Mouse (Mus musculus): ENCODE results near the gene Tor3a. TPM values are rescaled to one million over a fixed set of nuclear protein-coding genes. Genes with fewer than 3 reads are reported as not detected.

Gene Tor3a
- polyA plus RNA-seq, 1 experiment, result 26.9 TPM

DNA sequence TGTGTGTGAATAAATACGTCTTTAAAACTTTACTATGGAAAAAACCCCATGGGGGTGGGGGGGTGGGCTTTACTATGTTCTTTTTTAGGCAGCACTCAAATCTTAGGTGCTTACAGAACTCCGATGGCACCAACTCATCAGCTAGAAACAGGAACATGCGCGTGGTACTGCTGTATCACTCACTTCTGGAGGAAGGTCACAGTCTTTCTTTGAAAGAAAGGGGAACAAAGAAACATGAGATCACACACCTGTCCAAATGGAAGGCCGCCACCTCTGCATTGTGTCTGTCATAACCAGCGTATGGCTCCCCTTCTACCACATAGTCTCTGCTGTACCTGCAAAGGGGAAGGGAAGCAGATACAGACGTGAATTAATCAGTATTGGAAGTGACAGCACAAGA lies 28.0 kb upstream of the Tor3a start:
- H3K4me3 ChIP-seq (ENCODE audit: low read depth, low read length), result no peak overlapping the region
- H3K27me3 ChIP-seq (ENCODE audit: control insufficient read depth, insufficient read depth, low read length, poor library complexity, severe bottlenecking), result no peaks in the 10 kb centered on the region
- no peaks in the 10 kb centered on the region for H3K4me1 ChIP-seq (ENCODE audit: control insufficient read depth, insufficient read depth, low read length)
- no peak overlapping the region for H3K27ac ChIP-seq (ENCODE audit: insufficient read depth, low read length)
- H3K9me3 ChIP-seq (replicated peaks; ENCODE audit: control insufficient read depth, insufficient read depth, low read length, poor library complexity, severe bottlenecking), result no peaks in the 10 kb centered on the region
- TF ChIP-seq POLR2A (IDR thresholded peaks at IDR 0.05; ENCODE audit: insufficient read depth, low read length), result no peak
- TF ChIP-seq EP300 (IDR thresholded peaks at IDR 0.05; ENCODE audit: insufficient read depth, low read depth, low read length), result no peak
- no peak for TF ChIP-seq CTCF (IDR thresholded peaks at IDR 0.05; ENCODE audit: low read depth, low read length)
- H3K36me3 ChIP-seq (ENCODE audit: control insufficient read depth, insufficient read depth, low read length, poor library complexity, severe bottlenecking), result peaks cover 3% of the 10 kb centered on the region
- H3K9ac ChIP-seq (ENCODE audit: low read depth, poor library complexity, severe bottlenecking), result no peak overlapping the region

DNA sequence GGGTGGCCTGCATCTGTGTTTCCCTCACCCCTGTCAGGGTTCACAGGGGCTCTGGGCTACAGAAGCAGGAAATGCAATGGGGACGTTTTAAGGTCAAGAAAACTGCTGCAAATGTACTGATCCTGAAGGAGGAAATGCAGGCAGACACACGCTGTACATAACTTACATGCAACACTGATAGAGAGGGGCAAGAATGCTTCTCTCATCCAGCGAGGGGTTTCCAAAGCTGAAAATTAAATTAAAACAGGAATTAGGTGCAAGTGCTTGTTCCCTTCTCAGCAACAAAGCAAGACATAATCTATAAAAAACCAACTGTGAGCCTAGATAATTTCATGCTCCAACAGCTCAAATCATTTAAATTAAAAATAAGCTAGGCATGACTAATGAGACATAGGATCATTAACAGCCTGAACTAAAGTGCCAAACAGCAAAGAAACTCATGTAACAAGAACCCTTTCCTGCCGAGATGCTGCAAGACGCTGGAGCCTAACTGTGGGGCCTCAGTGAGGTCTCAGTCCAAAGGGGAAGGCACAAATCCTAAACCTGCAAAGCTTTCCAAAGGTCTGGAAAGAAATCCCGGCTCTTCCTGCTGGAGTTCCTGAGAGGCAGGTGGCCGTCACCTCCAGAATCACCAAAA lies 12.0 kb upstream of the Tor3a start:
- Histone ChIP-seq H3K36me3 (ENCODE audit: control insufficient read depth, insufficient read depth, low read length, poor library complexity, severe bottlenecking) (no peaks in the 10 kb centered on the region), H3K27me3 (ENCODE audit: control insufficient read depth, insufficient read depth, low read length, poor library complexity, severe bottlenecking) (no peaks in the 10 kb centered on the region), H3K27ac (ENCODE audit: insufficient read depth, low read length) (no peak overlapping the region), H3K4me1 (ENCODE audit: control insufficient read depth, insufficient read depth, low read length) (no peaks in the 10 kb centered on the region), H3K9me3 (replicated peaks; ENCODE audit: control insufficient read depth, insufficient read depth, low read length, poor library complexity, severe bottlenecking) (no peaks in the 10 kb centered on the region), H3K4me3 (ENCODE audit: low read depth, low read length) (no peak overlapping the region), H3K9ac (ENCODE audit: low read depth, poor library complexity, severe bottlenecking) (no peak overlapping the region)
- TF ChIP-seq EP300 (IDR thresholded peaks at IDR 0.05; ENCODE audit: insufficient read depth, low read depth, low read length), result no peak
- no peak for TF ChIP-seq POLR2A (IDR thresholded peaks at IDR 0.05; ENCODE audit: insufficient read depth, low read length)

DNA sequence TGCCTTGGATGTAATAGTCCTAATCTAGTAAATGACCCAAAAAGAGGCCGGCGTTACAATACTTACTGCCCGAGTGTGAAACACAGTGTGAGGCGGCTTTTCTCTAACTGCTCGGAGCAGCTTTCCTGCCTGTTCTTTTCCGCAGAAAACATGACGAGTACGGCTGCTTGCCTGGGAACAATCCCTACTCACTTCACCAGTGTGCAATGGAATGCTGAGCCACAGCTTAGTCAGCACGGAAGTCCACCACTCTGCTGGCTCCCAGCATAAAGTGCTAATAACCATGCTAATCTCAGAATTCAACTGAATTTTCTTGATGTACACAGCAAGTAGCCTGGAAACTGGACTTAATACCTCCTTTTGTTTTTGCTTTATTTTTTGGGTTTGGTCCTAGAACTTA lies 5.4 kb upstream of the Tor3a start:
- Histone ChIP-seq H3K27me3 (ENCODE audit: control insufficient read depth, insufficient read depth, low read length, poor library complexity, severe bottlenecking) (no peaks in the 10 kb centered on the region), H3K36me3 (ENCODE audit: control insufficient read depth, insufficient read depth, low read length, poor library complexity, severe bottlenecking) (no peaks in the 10 kb centered on the region), H3K9ac (ENCODE audit: low read depth, poor library complexity, severe bottlenecking) (no peak overlapping the region), H3K4me3 (ENCODE audit: low read depth, low read length) (no peak overlapping the region), H3K4me1 (ENCODE audit: control insufficient read depth, insufficient read depth, low read length) (peaks cover 2% of the 10 kb centered on the region), H3K9me3 (replicated peaks; ENCODE audit: control insufficient read depth, insufficient read depth, low read length, poor library complexity, severe bottlenecking) (no peaks in the 10 kb centered on the region), H3K27ac (ENCODE audit: insufficient read depth, low read length) (no peak overlapping the region)
- TF ChIP-seq POLR2A (IDR thresholded peaks at IDR 0.05; ENCODE audit: insufficient read depth, low read length) (no peak), EP300 (IDR thresholded peaks at IDR 0.05; ENCODE audit: insufficient read depth, low read depth, low read length) (no peak), CTCF (IDR thresholded peaks at IDR 0.05; ENCODE audit: low read depth, low read length) (no peak)

DNA sequence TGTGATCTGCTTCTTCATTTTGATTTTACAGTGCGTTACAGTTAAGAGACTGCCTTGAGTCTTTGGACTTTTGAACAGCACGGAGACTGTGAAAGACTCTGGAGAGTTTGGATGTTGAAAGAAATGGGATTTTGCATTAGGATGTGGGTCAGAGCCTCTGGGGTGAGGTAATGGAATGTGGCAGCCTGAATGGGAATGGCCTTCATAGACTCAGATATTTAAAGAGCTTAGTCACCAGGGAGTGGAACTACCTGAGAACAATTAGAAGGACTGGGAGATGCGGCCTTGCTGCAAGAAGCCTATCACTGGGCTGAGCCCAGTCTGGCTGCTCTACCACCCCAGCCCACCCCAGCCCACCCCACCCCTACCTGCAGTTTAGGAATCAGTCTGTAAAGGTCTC lies 3.1 kb upstream of the Tor3a start:
- no peaks in the 10 kb centered on the region for H3K36me3 ChIP-seq (ENCODE audit: control insufficient read depth, insufficient read depth, low read length, poor library complexity, severe bottlenecking)
- no peaks in the 10 kb centered on the region for H3K27me3 ChIP-seq (ENCODE audit: control insufficient read depth, insufficient read depth, low read length, poor library complexity, severe bottlenecking)
- H3K9me3 ChIP-seq (replicated peaks; ENCODE audit: control insufficient read depth, insufficient read depth, low read length, poor library complexity, severe bottlenecking), result no peaks in the 10 kb centered on the region
- no peak for TF ChIP-seq EP300 (IDR thresholded peaks at IDR 0.05; ENCODE audit: insufficient read depth, low read depth, low read length)
- TF ChIP-seq POLR2A (IDR thresholded peaks at IDR 0.05; ENCODE audit: insufficient read depth, low read length), result no peak
- no peak for TF ChIP-seq CTCF (IDR thresholded peaks at IDR 0.05; ENCODE audit: low read depth, low read length)
- no peak overlapping the region for H3K4me3 ChIP-seq (ENCODE audit: low read depth, low read length)
- H3K4me1 ChIP-seq (ENCODE audit: control insufficient read depth, insufficient read depth, low read length), result peaks cover 2% of the 10 kb centered on the region
- 0 out of 2 replicates have a peak overlapping the region, but pooled peaks have one; percentile 38 for H3K27ac ChIP-seq (ENCODE audit: insufficient read depth, low read length)
- H3K9ac ChIP-seq (ENCODE audit: low read depth, poor library complexity, severe bottlenecking), result no peak overlapping the region

DNA sequence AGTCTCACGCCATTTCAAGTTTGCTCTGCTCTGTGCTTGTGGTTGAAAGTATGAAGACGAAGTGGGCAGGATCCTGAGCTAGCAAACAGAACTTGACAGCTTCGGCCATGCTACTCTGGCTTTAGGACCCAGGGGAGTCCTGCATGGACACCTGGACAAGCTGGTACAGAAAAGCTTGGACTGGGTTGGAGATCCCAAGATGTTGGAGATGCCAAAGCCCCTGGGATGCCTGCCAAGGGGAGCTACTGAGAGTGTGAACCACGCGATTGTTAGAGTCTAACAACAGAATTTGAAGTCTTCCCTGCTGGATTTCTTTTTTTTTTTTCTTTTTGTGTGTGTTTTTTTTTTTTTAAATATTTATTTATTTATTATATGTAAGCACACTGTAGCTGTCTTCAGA lies 2.4 kb upstream of the Tor3a start:
- no peak overlapping the region for H3K4me3 ChIP-seq (ENCODE audit: low read depth, low read length)
- no peak for TF ChIP-seq POLR2A (IDR thresholded peaks at IDR 0.05; ENCODE audit: insufficient read depth, low read length)
- no peak for TF ChIP-seq CTCF (IDR thresholded peaks at IDR 0.05; ENCODE audit: low read depth, low read length)
- TF ChIP-seq EP300 (IDR thresholded peaks at IDR 0.05; ENCODE audit: insufficient read depth, low read depth, low read length), result no peak
- H3K27me3 ChIP-seq (ENCODE audit: control insufficient read depth, insufficient read depth, low read length, poor library complexity, severe bottlenecking), result no peaks in the 10 kb centered on the region

GRCm38 (mm10) chr1:156676171-156676570 lies 2.0 kb upstream of the Tor3a start:
- Histone ChIP-seq H3K4me1 (ENCODE audit: control insufficient read depth, insufficient read depth, low read length) (peaks cover 2% of the 10 kb centered on the region), H3K27me3 (ENCODE audit: control insufficient read depth, insufficient read depth, low read length, poor library complexity, severe bottlenecking) (no peaks in the 10 kb centered on the region), H3K9me3 (replicated peaks; ENCODE audit: control insufficient read depth, insufficient read depth, low read length, poor library complexity, severe bottlenecking) (no peaks in the 10 kb centered on the region), H3K4me3 (ENCODE audit: low read depth, low read length) (no peak overlapping the region), H3K36me3 (ENCODE audit: control insufficient read depth, insufficient read depth, low read length, poor library complexity, severe bottlenecking) (no peaks in the 10 kb centered on the region), H3K9ac (ENCODE audit: low read depth, poor library complexity, severe bottlenecking) (no peak overlapping the region), H3K27ac (ENCODE audit: insufficient read depth, low read length) (no peak overlapping the region)
- TF ChIP-seq POLR2A (IDR thresholded peaks at IDR 0.05; ENCODE audit: insufficient read depth, low read length), result no peak
- TF ChIP-seq CTCF (IDR thresholded peaks at IDR 0.05; ENCODE audit: low read depth, low read length), result peak; percentile 81

More for the DNA sequence above, 2.4 kb upstream of the Tor3a start:
- Histone ChIP-seq H3K4me1 (ENCODE audit: control insufficient read depth, insufficient read depth, low read length) (peaks cover 2% of the 10 kb centered on the region), H3K9me3 (replicated peaks; ENCODE audit: control insufficient read depth, insufficient read depth, low read length, poor library complexity, severe bottlenecking) (no peaks in the 10 kb centered on the region), H3K36me3 (ENCODE audit: control insufficient read depth, insufficient read depth, low read length, poor library complexity, severe bottlenecking) (no peaks in the 10 kb centered on the region), H3K9ac (ENCODE audit: low read depth, poor library complexity, severe bottlenecking) (no peak overlapping the region), H3K27ac (ENCODE audit: insufficient read depth, low read length) (no peak overlapping the region)

All from ES-Bruce4 (cell line).